Mouse (Mus musculus) monocyte, adult 5-6 weeks (primary cell): ENCODE measurements at regions not wholly inside any gene's neighbourhood (a gene's known extent, or its start where the extent isn't known, plus 50 kb on each side); places are given as distances from the start of the nearest gene placed in this dataset.

Source experiments
- ATAC-seq: fragments of 153-309, 156-312 bp; replicated peaks from 2 replicates; pipeline ENCODE4 v1.8.0; 2017; ENCODE audit warnings: mild to moderate bottlenecking; ENCODE audit not compliant: low TSS enrichment, insufficient number of reproducible peaks, severe bottlenecking, poor library complexity, low FRiP score

DNA sequence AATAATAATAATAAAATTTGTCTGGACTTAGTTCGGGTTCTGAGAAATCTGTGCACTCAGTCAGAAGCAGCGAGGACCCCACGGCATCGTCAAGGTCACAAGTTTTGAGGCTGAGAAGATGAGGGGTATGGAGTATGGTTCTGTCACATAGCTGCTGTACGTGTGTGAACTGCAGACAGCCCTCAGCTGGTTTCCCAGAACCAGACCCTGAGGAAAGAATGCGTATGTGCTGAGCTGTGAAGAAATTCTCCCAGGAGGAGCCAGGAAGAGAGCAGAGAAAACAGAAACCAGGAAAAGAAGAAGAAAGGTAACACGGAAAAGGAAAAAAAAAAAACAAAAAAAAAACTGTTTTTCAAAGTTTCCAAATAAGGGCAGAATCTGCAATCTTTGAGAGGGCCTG lies 112.4 kb upstream of the Cited2 start:
- no peak for ATAC-seq

DNA sequence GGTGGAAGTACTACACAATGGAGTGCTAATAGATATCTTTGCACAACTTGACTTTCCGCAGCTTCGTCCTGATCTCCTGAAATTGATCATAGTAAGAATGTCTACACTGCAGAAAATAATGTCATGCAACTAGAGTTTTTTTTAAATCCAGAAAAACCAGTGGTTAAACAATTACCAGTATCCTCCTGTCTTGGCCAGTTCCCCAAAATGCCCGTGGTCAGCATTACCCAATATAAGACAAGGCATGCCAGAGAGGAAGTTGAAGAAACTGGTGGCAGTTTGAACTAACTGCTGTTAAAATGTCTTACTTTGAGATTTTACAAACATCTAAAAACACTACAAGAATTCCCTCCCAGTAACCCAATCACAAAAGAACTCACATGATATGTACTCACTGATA lies 109.7 kb upstream of the Cited2 start:
- ATAC-seq: peak; percentile 81

- peak; percentile 64; the same call in 1 of the 2 replicates for ATAC-seq
These were observed 105.0 kb upstream of the Cited2 start for GRCm38 (mm10) chr10:17618024-17618423.

DNA sequence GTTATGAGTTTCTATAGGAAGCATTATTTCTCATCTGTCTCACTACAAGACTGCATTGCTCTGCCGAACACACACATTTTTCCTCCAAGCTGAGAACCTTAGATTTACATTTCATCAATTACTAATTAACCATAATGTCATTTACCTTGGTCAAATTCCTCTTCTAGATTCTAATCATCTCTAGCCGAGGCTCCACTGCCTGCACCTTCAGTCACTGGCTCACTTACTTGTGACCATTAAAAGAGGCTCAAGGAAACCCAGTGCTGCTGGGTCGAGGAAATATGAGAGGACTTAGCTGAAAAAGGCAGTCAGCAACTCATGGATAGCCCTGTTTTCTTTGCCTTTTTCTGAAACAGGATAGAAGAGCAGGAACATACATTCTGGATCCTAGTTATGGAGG lies 103.4 kb upstream of the Cited2 start:
- no peak for ATAC-seq

DNA sequence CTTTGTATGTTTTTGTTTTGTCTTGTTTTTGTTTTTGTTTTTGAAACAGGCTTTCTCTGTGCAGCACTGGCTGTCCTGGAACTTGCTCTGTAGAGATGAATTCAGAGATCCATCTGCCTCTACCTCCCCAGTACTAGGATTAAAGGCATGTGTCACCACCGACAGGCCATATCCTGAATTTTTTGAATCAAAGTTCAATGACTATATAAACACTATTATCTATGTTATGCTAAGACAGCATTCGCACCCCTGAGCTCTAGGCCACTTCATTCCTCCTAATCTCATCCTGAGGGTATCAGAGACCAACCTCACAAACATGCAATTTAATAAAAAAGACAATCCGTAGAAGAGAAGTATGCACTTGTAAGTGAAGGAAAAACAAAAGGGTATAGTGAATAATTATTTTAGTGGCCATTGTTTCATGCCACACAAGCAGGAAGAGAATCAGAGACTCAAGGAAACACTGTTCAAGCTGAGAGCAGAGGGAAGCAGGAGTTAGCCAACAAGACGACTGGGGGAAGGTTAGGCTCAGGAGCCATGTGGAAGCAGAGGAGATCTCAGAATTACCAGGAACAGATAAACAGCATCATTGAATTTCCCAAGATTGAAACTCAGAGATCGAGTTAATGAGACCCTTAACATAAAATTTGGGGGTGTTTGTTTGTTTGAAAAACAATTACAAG lies 101.2 kb upstream of the Cited2 start:
- no peak for ATAC-seq

- ATAC-seq: no peak
These were observed 100.2 kb upstream of the Cited2 start for GRCm38 (mm10) chr10:17622802-17623201.

GRCm38 (mm10) chr10:17629709-17630108 lies 93.3 kb upstream of the Cited2 start:
- 0 out of 2 replicates have a peak, but pooled peaks have one; percentile 27 for ATAC-seq

DNA sequence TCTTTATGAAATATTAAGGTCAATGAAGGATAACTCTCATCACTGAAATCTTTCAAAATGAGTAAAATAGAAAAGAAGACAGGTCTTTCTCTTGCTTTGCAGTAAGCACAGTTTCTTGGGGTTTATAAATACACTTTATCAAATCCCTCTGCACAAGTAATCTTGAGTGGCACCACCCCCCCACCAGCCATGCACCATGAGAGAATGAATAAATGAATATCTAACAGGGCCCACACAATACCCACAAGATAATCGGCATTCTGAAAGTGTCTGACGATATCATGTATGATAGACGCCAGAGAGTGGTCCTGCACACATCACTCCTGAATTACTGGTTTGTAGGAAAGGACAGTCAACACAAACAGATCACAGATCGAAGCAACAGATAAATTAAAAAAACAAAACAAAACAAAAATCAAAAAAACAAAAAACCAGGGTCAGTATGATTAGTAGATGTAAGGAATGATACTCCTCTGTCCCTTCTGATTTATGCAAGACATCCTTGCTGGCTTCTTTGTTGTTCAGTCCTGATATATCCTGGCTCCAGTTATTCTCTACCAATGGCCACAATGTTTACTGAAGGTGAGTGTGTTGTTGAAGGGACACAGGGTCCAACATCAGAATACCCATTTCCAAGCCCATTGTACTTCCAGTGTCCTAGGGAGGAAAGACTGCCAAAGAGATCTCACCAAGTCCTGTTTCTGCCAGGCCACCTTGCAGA lies 92.0 kb upstream of the Cited2 start:
- ATAC-seq: no peak

- no peak for ATAC-seq
These were observed 91.2 kb upstream of the Cited2 start for GRCm38 (mm10) chr10:17631817-17632216.

- no peak for ATAC-seq
These were observed 89.9 kb upstream of the Cited2 start for GRCm38 (mm10) chr10:17632959-17633674.

DNA sequence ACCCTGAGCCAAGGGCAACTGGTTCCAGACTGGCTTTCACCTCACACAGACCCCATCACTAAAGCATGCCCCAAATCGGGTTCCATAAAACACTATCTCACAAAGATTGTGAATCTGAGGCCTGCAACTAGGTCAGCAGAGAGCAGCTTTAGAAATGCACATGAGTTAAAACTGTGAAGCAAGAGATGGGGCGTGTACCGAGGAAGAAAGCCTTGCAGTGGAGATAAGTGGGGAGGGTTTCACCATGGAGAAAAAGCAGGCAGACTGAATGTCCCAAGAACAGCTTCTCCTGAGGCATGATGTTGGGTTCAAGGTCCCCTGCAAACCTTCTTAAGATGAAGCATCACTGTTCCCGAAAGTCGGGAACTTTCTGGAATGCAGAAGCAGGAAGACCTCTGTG lies 77.7 kb upstream of the Cited2 start:
- no peak for ATAC-seq

GRCm38 (mm10) chr10:17646391-17646790 lies 76.6 kb upstream of the Cited2 start:
- ATAC-seq: no peak

GRCm38 (mm10) chr10:17648077-17648476 lies 74.9 kb upstream of the Cited2 start:
- ATAC-seq: no peak

DNA sequence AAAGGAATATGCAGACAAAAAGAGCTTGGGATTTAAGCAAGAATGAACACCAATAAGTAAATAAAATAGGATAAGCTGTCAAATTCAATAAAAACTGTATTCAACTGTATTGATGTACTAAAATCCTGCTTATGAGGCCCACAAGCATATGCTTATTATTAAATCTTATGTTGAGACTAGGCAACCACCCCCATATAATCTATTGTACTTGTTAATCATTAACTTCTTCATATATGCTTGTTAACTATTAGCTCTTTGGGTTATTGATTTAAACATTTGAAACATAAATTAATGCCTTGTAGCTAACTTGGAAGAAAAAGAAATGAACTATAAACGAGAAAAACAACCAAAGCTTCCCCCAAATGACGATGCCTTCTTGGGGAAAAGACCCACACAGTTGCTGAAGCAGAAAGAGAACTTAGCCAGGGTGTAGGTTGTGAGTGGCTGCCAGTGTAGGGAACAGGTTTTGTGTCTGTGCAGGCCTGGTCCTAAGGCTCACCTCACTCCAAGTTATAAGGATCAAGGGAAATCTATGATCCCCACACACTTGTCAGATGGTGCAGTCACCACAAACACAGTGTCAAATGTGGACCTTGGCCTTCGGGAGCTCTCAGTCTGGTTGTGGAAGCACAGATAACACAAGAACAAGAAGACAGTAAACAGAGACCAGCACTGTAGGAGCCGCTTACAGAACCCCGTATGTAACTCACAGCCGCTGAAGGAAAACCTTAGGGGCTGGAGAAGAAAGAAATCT lies 71.8 kb upstream of the Cited2 start:
- no peak for ATAC-seq

- no peak for ATAC-seq
These were observed 69.7 kb upstream of the Cited2 start for GRCm38 (mm10) chr10:17653325-17653724.

GRCm38 (mm10) chr10:17653785-17654184 lies 69.2 kb upstream of the Cited2 start:
- no peak for ATAC-seq

- no peak for ATAC-seq
These were observed 68.6 kb upstream of the Cited2 start for GRCm38 (mm10) chr10:17654308-17654858.

DNA sequence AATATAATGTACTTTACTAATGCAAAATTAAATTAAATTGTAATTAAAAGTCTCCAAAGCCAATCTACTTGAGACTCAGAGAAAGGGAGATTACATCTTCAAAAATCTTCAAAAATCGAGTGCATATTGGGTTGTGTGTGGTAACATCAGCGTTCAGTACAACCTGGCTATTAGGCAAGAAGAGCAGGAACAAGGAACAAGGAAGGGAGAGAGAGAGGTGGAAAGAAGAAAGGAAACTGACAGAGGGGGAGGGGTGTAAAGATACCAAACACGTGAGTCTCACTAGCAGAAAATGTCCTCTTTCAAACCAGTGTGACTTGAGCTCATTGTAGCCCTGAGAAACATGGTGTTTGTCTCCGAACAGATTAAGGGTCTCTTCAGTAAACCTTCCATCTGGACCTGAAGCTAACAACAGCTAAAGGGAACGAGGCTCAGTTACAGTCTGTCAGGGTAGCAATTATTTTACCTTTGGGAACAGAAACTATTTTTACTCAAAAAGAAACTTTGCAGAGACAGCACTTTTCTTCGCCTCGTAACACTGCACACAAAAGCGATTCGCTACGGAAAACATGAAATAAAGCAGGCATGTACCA lies 67.5 kb upstream of the Cited2 start:
- no peak for ATAC-seq
